Mouse (Mus musculus): ENCODE data around the gene Pou3f3. TPM values are rescaled to one million over a fixed set of nuclear protein-coding genes. Genes with fewer than 3 reads are reported as not detected.

Pou3f3 gene
- polyA plus RNA-seq, 1 experiment: 11.3 TPM

DNA sequence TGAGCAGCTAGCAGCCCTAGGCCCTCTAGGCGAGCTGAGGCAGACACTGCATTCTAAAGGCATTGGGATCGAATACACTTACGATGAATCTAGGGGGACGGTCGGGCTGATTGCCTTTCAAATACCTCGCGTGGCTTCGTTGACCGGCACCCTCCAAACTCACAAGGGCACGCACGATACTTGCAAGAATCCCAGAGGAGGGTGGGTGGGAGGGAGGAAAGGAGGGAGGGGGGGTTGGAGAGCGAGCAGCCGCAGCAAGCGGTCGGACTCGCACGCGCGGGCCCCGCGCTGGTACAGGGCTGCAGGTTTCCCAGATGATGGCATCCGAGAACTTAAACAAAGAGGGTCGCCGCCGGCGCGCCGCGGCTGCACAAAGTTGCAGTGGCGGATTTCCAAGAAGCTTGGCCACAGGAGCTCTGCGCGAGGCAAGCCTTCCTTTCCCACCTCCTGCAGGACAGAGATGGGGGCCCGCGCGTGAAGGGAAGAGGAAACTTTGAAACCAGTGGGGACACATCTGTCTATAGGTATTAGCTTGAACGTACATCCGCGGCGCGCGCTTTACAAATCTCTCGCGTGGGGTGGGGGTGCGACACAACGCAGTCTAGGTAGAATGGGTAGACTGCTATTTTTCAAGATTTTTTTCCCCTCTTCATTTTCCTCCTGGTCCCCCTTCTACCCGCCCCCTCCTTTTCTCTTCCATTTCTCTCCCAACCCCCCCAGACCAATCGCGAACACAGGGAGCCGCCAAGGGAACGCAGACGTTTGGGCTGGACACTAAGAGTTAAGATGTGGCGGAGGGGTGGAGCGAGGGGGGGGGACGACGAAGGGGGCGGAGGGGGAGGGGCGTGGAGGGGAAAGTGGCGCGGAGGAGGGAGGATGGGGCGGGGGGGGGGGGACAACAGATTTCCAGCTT lies 647 bp upstream of the Pou3f3 start:
- DNase-seq (ENCODE audit: low read depth): no peak

DNA sequence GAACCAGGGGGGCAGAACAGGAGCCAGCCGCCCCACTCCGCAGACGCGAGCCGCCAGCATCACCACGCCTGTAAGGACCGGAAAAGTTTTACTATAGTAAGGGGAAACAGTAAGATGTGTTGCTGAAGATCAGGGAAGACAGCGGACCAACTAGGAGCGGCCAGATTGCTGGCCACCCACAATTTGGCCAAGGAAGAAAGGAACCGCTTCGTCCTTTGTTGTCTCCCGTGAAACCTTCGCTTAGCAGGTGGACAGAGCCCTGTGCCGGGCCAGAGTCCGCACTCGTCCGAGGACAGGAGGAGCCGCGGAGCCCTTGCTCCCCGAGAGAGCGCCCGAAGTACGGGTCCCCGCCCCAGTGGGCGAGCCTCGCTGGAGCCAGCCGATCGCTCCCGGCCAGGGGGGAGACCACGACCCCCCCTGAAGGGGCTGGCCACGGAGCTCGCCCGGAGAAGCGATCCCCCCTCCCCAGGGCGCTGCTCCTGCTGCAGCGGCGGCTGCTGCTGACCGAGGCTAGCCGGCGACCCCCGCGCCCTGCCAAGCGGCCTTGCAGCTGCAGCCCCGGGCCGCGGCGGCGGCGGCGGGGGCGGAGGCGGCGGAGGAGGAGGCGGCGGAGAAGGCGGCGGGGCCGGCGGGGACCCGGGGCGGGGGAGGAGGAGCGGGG lies 933 bp downstream of the Pou3f3 start:
- DNase-seq (ENCODE audit: low read depth): no peak

DNA sequence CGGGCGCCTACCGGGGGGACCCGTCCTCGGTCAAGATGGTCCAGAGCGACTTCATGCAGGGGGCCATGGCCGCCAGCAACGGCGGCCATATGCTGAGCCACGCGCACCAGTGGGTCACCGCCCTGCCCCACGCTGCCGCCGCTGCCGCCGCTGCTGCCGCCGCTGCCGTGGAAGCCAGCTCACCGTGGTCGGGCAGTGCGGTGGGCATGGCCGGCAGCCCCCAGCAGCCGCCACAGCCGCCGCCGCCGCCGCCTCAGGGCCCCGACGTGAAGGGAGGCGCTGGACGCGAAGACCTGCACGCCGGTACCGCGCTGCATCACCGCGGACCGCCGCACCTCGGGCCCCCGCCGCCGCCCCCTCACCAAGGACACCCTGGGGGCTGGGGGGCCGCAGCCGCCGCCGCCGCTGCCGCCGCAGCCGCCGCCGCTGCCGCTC lies 1.8 kb downstream of the Pou3f3 start:
- DNase-seq (ENCODE audit: low read depth): no peak

- DNase-seq (ENCODE audit: low read depth): no peak
Observed at GRCm38 (mm10) chr1:42697756-42698583, 2.4 kb downstream of the Pou3f3 start.

DNA sequence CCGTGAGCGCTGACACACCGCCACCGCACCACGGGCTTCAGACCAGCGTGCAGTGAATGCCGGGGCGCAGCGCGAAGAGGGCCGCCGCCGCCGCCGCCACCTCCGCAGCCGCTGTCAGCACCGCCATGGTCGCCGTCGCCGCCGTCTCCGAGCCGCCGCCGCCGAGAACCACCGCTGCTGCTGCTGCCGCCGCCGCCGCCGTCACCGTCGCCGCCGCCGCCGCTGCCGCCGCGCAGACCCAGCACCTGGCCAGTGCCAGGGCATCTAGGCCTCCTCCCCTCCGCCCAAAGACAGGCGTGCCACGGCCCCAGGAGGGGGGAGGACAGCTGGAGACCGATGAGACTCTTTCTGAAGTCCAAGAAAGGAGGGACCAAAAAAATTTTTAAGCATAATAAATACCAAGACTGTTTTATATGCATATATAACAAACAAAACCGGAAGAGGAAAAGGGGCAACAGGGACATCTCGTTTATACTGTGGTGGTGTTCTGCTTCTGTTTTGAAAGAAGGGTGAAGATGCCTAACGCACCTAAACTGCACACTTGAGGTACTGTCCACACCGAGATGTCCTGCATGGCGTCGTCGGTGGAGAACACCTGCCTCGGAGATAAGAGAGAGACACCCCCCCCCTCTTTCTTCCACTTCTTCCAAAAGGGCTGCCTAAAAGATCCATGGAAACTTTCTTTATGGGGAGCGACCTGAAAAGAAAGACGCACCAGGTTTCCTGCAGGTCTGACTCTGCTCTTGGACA lies 3.2 kb downstream of the Pou3f3 start:
- no peak for DNase-seq (ENCODE audit: low read depth)

- no peak for DNase-seq (ENCODE audit: low read depth)
Observed at GRCm38 (mm10) chr1:42699471-42699871, 3.9 kb downstream of the Pou3f3 start.

DNA sequence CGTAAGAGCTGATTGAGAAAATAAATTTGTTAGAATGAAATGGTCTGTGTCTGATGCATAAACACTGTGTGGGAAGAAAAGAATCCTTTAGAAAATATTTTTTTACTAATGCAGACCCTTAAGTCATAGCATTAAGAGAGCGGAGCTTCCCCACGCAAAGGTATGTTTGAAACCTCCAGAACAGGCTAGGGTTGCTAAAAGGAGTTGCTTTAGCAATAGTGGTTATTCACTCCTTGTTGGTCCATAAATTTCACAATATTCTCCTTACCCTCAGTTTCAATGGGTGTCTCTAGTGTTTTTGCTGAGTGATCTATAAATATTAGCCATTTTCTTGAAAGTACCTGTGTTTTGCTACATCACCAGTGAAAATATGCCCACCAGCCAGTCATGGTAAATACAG lies 4.6 kb downstream of the Pou3f3 start:
- no peak for DNase-seq (ENCODE audit: low read depth)

- DNase-seq (ENCODE audit: low read depth): no peak
Observed at GRCm38 (mm10) chr1:42700815-42701214, 5.2 kb downstream of the Pou3f3 start.

GRCm38 (mm10) chr1:42701833-42702611 lies 6.5 kb downstream of the Pou3f3 start:
- DNase-seq (ENCODE audit: low read depth): no peak

DNA sequence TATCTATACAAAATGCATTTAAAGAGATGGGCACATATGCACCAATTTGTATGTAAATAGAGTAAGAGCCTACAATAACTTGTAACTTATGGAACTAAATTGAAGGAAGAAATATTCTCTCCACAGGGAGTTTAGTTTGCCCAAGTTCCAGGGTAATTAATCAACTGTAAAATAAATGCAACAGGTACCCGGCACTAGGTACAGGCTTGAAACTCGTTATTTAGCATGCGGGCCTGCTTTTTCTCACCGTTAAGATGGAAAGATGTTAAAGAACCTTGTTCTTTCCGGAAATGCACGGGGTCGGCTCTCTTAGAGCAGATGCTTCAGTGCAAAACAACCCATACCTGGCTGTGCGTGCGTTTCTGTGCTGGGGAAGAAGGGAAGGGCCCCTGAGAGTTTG lies 7.4 kb downstream of the Pou3f3 start:
- no peak for DNase-seq (ENCODE audit: low read depth)

GRCm38 (mm10) chr1:42703424-42703823 lies 7.9 kb downstream of the Pou3f3 start:
- no peak for DNase-seq (ENCODE audit: low read depth)

GRCm38 (mm10) chr1:42703851-42704613 lies 8.5 kb downstream of the Pou3f3 start:
- DNase-seq (ENCODE audit: low read depth): no peak

DNA sequence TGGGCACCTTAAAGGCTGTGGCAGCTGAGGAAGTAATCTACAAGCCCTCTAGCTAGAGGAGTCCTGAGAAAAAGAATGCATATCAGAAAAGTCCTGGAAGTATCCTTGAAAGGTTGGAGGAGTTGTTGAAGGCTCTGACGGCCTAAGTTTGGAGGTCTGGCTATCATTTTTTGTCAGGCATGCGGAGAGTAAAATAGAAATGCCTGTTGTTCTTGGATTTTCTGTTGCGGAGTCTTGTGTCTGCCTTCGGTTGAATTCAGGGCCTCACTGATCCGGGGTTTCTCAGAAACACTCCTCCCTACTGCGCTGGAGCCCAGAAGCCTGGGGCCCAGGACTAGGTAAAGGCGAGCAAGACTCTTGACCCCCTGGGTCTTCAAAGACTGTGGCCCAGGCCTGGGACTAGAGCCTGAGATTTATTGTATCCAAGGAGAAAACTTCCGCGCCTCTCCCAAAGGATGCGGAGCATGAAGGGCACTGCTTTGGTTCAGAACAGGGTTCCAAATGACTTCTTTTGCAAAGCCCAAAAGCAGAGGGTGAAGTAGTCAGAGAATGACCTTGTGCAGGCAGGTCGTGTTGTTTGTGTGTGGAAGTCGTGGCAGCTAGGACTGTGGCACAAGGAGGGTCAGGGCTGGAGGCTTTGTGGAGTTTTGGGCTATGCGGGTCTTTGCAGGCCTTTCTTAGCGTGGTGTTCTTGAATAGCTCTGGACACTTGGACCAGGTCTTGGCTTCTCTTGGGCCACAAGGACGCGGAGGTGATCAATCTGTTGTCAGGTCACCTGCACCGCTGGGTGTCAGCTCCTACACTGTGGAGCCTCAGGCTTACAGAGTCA lies 9.6 kb downstream of the Pou3f3 start:
- DNase-seq (ENCODE audit: low read depth): no peak

DNA sequence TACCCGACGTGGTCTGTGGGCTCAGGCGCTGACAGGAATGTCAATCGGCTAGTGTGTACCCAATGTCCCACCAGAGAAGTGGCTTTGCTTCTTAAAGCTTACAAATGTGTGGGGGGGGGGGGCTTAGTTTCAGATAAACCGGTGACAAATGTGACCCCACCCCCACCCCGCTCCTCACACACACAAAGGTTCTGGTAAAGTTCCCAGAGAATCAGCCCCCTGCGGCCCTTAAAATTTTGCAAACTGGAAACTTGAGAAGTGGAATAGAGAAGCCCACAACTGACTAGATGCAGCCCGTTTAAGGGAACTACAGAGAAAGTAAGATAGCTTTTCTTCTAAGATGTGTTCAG lies 10.2 kb downstream of the Pou3f3 start:
- no peak for DNase-seq (ENCODE audit: low read depth)

DNA sequence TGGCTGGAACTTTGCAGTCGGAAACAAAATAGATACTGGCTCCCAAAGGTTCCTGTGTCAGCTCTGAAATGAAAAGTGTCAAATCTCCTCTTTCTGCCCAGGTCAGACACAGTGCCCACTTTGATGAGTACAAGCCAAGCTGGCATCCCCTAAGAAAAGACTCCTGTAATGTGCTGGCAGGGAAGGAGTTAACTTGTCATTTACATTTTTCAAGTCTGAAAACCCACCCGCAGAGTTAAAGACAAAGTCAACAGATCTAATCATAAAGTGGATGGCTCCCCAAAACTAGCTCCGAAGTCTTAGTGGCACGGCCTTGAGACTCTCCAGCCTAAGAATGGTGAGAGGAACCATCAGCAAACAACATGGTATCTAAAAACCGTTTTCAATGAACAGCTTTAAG lies 11.6 kb downstream of the Pou3f3 start:
- no peak for DNase-seq (ENCODE audit: low read depth)

GRCm38 (mm10) chr1:42707611-42708130 lies 12.1 kb downstream of the Pou3f3 start:
- no peak for DNase-seq (ENCODE audit: low read depth)

- no peak for DNase-seq (ENCODE audit: low read depth)
Observed at GRCm38 (mm10) chr1:42709024-42709423, 13.5 kb downstream of the Pou3f3 start.

DNA sequence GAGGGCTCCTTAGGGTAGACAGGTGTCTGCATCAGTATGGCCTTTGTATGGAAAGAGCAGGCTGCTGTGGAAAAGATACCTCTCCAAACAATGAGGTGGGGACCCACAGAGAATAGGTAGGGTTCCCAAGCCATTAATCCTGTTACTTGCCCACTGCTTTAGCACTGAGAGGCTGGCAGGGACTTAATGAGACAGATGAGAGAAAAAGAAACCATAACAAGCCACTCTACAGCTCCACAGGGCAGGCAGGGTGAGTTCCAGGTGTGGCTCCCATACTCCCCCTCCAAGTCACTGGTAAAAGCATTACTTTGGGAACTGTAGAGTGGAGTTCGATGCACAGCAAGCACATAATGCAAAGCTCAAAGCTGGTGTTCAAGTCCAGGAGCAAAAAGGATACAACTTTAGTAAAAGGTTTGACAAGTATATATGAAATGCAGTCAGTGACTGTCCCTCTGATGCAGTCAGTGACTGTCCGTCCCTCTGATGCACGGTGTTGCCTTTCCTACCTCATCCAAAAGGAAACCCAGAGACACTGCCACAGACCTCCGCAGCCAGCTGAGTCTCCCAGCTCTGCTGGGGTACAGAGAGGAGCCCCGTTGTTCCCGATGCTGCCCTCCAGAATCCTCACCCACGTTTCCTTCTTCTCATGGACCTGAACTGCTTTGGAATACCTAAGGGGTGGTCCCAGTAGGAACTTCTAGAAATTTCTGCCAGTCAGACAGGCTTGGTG lies 14.0 kb downstream of the Pou3f3 start:
- no peak for DNase-seq (ENCODE audit: low read depth)

Measured in gonadal fat pad, adult 2 months (tissue).